Mouse (Mus musculus) intestine, embryonic 15.5 days (tissue): ENCODE measurements around the gene Scrt2. TPM values are rescaled to one million over a fixed set of nuclear protein-coding genes. Genes with fewer than 3 reads are reported as not detected.

Source experiments
- ATAC-seq: fragments of 200-750 bp; cut with Nextera tagmentation; 2 replicates; pipeline ENCODE4 v1.8.0; 2017; ENCODE audit warnings: moderate TSS enrichment, moderate library complexity
- H3K27ac ChIP-seq: fragments of 300-500 bp; sonication (generic); 2 replicates; pipeline ENCODE4 v1.5.1; 2015; ENCODE audit warnings: mild to moderate bottlenecking, inconsistent platforms
- H3K27me3 ChIP-seq: fragments of 300-500 bp; sonication (generic); replicated peaks from 2 replicates; pipeline ENCODE4 v1.6.1; 2015; ENCODE audit warnings: inconsistent platforms
- H3K36me3 ChIP-seq: fragments of 300-500 bp; sonication (generic); 2 replicates; pipeline ENCODE4 v1.6.1; 2015; ENCODE audit warnings: inconsistent platforms
- H3K4me1 ChIP-seq: fragments of 300-500 bp; sonication (generic); replicated peaks from 2 replicates; pipeline ENCODE4 v1.6.1; 2015; ENCODE audit warnings: inconsistent platforms
- H3K4me2 ChIP-seq: fragments of 300-500 bp; sonication (generic); replicated peaks from 2 replicates; pipeline ENCODE4 v1.6.1; 2015; ENCODE audit warnings: mild to moderate bottlenecking, inconsistent platforms
- H3K4me3 ChIP-seq: fragments of 300-500 bp; sonication (generic); replicated peaks from 2 replicates; pipeline ENCODE4 v1.5.1; 2015; ENCODE audit warnings: inconsistent platforms
- H3K9ac ChIP-seq: fragments of 300-500 bp; sonication (generic); 2 replicates; pipeline ENCODE4 v1.6.1; 2015; ENCODE audit warnings: inconsistent platforms
- H3K9me3 ChIP-seq: fragments of 300-500 bp; sonication (generic); 2 replicates; pipeline ENCODE4 v1.6.1; 2016; ENCODE audit warnings: inconsistent platforms
- WGBS: fragments of 180-500 bp; shearing (Covaris S2); methylation state at CpG from one replicate; pipeline ENCODE4 v1.1.7; 2015; 5-methylcytosine and 5-hydroxymethylcytosine counted together
- polyA plus RNA-seq: library from polyadenylated mRNA; unstranded; fragments of >200 nt; fragmentation: Nextera tagmentation; extraction: Ambion mirVana; gene quantifications from 2 replicates; pipeline ENCODE4 v1.2.1, GENCODE M21; 2015

Gene Scrt2
- polyA plus RNA-seq, 1 experiment from 2014 or later = 0.04 TPM

DNA sequence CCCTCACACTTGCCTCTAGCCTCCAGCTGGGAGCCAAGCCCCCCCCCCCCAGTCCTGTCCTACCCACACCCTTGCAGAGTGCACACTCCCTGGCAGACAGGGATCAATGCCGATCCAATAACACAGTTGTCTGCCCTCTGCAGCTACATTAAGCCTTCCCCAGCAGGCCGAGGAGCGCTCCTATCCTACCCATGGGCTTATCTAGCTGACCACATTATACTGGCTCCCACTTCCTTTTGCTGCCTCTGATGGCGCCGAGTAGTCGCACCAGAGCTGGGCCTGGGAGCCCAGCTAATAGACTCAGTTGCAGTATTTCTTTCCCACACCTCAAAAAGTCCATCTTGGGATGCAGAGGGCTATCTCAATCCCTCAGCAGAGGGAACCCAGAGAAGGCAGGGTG is 4.1 kb downstream of the Scrt2 start:
- no peak for ATAC-seq
- no peak overlapping the region for H3K4me2 ChIP-seq
- peaks cover 43% of the 10 kb centered on the region for H3K27me3 ChIP-seq
- H3K4me3 ChIP-seq = no peak overlapping the region
- WGBS = 73% methylated on average over 6 of the region's 6 CpGs
- H3K9me3 ChIP-seq = no peaks in the 10 kb centered on the region
- no peaks in the 10 kb centered on the region for H3K36me3 ChIP-seq
- H3K27ac ChIP-seq = no peak overlapping the region
- no peak overlapping the region for H3K9ac ChIP-seq
- peaks cover 10% of the 10 kb centered on the region for H3K4me1 ChIP-seq

DNA sequence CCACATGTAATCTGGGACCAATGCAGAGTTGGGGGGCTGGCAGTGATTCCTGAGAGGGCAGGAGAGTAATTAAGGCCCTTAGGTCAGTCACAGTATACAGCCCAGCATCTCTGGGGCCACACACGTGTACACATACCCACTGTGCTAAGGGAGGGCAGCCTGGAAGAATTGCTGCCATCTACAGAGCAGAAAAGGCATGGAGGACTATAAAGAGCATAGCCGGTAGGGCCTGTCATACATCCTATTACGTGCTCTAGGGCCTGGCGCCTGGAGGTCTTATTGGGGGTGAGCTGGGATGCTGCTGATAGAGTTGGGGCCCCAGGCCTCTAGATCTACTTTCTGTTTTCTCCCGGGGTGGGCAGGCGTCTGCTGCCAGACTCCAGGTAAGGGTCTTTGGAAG is 5.1 kb downstream of the Scrt2 start:
- Histone ChIP-seq H3K9ac (no peak overlapping the region), H3K4me3 (no peak overlapping the region), H3K36me3 (no peaks in the 10 kb centered on the region), H3K9me3 (no peaks in the 10 kb centered on the region), H3K27ac (no peak overlapping the region), H3K4me2 (no peak overlapping the region), H3K27me3 (peaks cover 47% of the 10 kb centered on the region), H3K4me1 (peaks cover 4% of the 10 kb centered on the region)
- ATAC-seq = no peak
- 79% methylated on average over 6 of the region's 6 CpGs for WGBS

DNA sequence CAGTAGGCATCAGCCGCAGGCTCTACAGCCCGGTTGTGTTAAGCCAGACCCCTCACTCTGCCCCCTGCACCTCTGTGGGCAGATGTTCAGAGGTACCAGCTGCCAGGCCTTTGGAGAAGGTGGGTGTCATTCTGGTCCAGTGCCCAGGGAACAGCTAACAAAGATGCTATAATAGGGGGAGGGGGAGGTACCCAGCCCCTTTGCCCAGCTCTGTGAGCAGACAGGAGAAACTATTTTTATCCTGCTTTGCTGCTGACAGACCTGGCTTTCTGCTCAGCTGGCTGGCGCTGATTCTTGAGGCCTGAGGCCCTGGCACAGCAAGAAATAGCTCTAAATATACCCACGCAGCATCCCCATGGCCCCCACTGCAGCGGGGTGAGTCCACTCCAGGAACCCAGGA is 5.8 kb downstream of the Scrt2 start:
- Histone ChIP-seq H3K9me3 (no peaks in the 10 kb centered on the region), H3K27me3 (peaks cover 46% of the 10 kb centered on the region), H3K9ac (no peak overlapping the region), H3K4me2 (no peak overlapping the region), H3K4me3 (no peak overlapping the region), H3K4me1 (peaks cover 1% of the 10 kb centered on the region), H3K27ac (no peak overlapping the region), H3K36me3 (no peaks in the 10 kb centered on the region)
- ATAC-seq = no peak
- 82% methylated on average over 5 of the region's 5 CpGs for WGBS

DNA sequence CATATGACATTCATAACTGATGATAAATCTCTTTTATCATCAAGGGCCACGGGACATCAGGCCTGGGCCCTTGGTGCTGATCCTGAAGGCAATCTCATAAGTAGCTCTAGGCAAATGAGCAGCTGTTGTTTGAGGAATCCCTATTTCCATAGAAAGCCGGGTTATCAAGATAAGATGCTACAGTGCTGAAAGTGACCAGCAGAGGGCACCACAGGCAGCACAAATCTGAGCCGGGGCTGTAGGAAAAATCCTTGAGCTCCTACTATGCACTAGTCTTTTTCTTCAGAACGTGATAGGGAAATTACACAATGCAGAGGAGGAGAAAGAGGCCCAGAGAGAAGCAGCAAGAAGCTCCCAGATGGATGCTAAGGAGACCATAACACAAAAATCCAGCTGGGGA is 7.7 kb downstream of the Scrt2 start:
- H3K4me1 ChIP-seq = peaks cover 10% of the 10 kb centered on the region
- no peaks in the 10 kb centered on the region for H3K36me3 ChIP-seq
- no peak for ATAC-seq
- H3K9me3 ChIP-seq = no peaks in the 10 kb centered on the region
- H3K4me2 ChIP-seq = no peak overlapping the region
- H3K9ac ChIP-seq = no peak overlapping the region
- no peak overlapping the region for H3K4me3 ChIP-seq
- 5% methylated on average over 4 of the region's 4 CpGs for WGBS
- H3K27me3 ChIP-seq = peaks cover 46% of the 10 kb centered on the region
- H3K27ac ChIP-seq = no peak overlapping the region

DNA sequence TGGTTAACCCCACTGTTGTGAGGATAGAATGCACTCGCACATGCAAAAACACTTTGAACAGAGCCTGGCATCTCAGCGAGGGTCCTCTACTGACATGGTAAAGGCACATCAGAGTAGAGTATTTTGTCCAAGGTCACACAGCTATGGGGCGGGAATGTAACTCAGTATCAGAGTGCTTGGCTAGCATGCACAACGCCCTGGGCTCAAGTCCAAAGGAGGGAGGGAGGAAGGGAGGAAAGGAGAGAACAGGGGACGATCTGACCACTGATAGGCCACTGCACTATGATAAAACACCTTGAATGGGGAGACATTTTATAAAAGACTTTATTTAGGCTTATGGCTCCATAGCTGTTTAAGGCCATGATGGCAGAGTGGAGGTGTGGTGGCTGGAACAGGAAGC is 8.3 kb downstream of the Scrt2 start:
- ATAC-seq = no peak
- peaks cover 46% of the 10 kb centered on the region for H3K27me3 ChIP-seq
- 76% methylated on average over 5 of the region's 5 CpGs for WGBS

DNA sequence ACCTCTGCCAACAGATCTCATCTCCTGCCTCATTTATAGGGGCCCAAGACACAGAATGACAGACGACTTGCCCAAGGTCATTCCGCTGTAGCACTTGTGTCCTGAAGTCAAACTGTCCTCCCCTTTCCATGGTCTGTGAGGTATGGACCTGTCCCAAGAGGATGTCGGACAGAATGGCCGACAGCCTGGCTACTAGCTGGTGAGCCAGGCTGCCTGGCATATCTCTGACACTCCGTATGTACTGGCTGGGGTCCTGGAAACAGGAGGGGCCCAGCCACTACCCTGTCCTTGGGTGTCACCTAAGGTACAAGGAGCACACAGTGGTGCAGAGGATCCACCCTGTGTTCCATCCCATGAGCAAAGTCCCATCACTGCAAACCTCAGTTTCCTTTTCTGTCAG is 9.2 kb downstream of the Scrt2 start:
- H3K4me1 ChIP-seq = peaks cover 17% of the 10 kb centered on the region
- H3K4me3 ChIP-seq = no peak overlapping the region
- H3K9ac ChIP-seq = no peak overlapping the region
- no peaks in the 10 kb centered on the region for H3K36me3 ChIP-seq
- 86% methylated on average over 5 of the region's 5 CpGs for WGBS
- no peak overlapping the region for H3K27ac ChIP-seq
- H3K27me3 ChIP-seq = peaks cover 54% of the 10 kb centered on the region
- no peaks in the 10 kb centered on the region for H3K9me3 ChIP-seq
- H3K4me2 ChIP-seq = no peak overlapping the region
- ATAC-seq = no peak

More for the DNA sequence above, 8.3 kb downstream of the Scrt2 start:
- no peak overlapping the region for H3K4me2 ChIP-seq
- H3K4me1 ChIP-seq = peaks cover 10% of the 10 kb centered on the region
- no peak overlapping the region for H3K4me3 ChIP-seq
- H3K9me3 ChIP-seq = no peaks in the 10 kb centered on the region
- H3K36me3 ChIP-seq = no peaks in the 10 kb centered on the region
- H3K9ac ChIP-seq = no peak overlapping the region
- no peak overlapping the region for H3K27ac ChIP-seq

DNA sequence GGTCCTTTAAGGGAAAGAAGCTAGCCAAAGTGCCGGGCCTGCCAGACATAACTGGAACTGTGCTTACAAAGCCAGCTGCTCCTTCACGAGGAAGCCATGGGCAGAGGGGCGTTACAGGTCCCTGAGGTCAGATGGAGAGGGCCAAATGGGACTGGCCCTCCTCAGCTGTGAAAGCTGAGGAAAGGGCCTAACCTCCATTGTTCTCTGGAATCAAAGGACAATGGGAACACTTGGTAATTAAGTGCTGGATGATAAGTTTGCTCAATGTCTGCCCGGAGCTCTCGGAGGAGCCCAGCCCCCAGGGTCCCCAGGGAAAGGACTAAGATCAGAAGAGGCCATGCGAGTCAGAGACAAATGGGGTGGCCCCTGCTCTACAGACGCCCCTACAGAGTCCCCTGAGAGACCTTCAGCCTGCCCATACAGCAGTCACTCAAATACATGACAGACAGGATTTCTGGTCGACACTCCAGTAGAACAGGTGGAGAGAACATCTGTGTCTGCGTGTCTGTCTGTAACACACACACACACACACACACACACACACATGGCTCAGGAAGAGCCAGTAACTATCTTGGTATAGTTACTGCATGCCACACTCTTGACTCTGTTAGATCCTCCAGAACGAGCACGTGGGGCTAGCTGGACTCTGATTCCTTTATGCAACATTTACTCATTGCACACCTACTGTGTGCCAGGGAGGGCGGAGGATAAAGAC is 10.2 kb downstream of the Scrt2 start:
- WGBS = 29% methylated on average over 12 of the region's 12 CpGs

DNA sequence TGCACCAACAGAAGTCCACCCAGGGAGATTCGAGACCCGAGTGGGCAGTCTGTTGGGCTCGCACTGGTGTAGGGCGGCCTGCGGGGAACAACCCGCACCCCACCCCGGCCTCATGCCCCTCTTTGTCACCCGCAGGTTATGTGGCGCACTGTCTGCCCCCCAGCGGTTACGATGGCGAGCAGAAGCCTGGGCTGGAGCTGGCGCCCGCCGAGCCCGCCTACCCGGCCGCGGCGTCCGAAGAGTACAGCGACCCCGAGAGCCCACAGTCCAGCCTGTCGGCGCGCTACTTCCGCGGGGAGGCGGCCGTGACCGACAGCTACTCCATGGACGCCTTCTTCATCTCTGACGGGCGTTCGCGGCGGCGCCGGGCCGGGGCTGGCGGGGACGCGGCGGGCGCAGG is 11.6 kb downstream of the Scrt2 start:
- Histone ChIP-seq H3K9ac (no peak overlapping the region), H3K4me2 (peak overlapping the region; percentile 72), H3K27ac (no peak overlapping the region), H3K36me3 (no peaks in the 10 kb centered on the region), H3K9me3 (no peaks in the 10 kb centered on the region), H3K4me3 (peak overlapping the region; percentile 40), H3K27me3 (peaks cover 64% of the 10 kb centered on the region), H3K4me1 (peaks cover 17% of the 10 kb centered on the region)
- ATAC-seq = 0 out of 2 replicates have a peak, but pooled peaks have one; percentile 22
- 2% methylated on average over 41 of the region's 45 CpGs for WGBS

More for the DNA sequence above, 10.2 kb downstream of the Scrt2 start:
- Histone ChIP-seq H3K36me3 (no peaks in the 10 kb centered on the region), H3K4me1 (peaks cover 17% of the 10 kb centered on the region), H3K27me3 (peaks cover 62% of the 10 kb centered on the region), H3K4me2 (no peak overlapping the region), H3K9ac (no peak overlapping the region), H3K9me3 (no peaks in the 10 kb centered on the region), H3K27ac (no peak overlapping the region), H3K4me3 (no peak overlapping the region)
- no peak for ATAC-seq

DNA sequence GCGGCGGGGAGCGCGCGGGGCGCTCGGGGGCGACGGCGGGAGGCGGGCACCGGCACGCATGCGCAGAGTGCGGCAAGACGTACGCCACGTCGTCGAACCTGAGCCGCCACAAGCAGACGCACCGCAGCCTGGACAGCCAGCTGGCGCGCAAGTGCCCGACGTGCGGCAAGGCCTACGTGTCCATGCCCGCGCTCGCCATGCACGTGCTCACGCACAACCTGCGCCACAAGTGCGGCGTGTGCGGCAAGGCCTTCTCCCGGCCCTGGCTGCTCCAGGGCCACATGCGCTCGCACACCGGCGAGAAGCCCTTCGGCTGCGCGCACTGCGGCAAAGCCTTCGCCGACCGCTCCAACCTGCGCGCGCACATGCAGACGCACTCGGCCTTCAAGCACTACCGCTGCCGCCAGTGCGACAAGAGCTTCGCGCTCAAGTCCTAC is 12.0 kb downstream of the Scrt2 start:
- Histone ChIP-seq H3K27me3 (peaks cover 64% of the 10 kb centered on the region), H3K36me3 (no peaks in the 10 kb centered on the region), H3K9me3 (no peaks in the 10 kb centered on the region), H3K27ac (no peak overlapping the region), H3K9ac (peak overlapping the region; percentile 14; the same call in 1 of the 2 replicates), H3K4me3 (peak overlapping the region; percentile 40), H3K4me1 (peaks cover 17% of the 10 kb centered on the region), H3K4me2 (peak overlapping the region; percentile 72)
- 2% methylated on average over 60 of the region's 60 CpGs for WGBS
- ATAC-seq = peak; percentile 44; the same call in 1 of the 2 replicates

DNA sequence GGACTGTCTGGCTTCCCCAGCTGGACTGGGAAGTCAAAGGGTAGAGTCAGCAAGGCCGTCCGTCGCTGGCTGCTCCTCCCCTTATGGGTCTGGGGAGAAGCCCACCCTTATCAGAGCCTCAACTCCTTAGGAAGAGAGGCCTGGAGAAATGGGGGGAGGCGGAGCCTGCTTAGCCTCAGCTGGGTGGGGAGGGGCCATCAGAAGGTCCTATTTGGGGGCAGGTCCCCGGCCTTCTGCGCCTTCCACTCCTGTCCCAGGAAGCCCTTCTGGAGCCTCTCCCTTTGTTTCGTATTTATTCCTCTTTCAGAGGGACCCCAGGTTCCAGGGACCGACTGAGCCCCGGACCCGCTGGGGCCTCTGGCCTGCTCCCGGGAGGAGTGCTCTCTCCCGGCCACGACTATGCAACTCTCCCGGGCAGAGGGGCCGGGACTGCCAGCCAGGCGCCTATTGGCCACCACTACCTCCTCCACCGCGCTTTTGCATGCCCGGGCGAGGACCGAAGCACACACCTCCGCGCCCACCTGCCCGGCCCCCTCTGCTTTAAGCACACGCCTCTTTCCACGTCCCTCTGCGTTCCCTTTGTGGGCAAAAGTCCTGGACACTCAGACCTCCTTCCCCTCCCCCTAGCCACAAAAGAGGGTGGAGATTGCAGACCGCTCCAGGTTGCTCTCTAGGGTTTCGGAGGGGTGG is 13.7 kb downstream of the Scrt2 start:
- Histone ChIP-seq H3K4me3 (peak overlapping the region; percentile 13; the same call in 1 of the 2 replicates), H3K4me1 (peaks cover 17% of the 10 kb centered on the region), H3K9me3 (no peaks in the 10 kb centered on the region), H3K36me3 (no peaks in the 10 kb centered on the region), H3K4me2 (peak overlapping the region; percentile 50), H3K27ac (no peak overlapping the region), H3K27me3 (peaks cover 62% of the 10 kb centered on the region), H3K9ac (no peak overlapping the region)
- WGBS = 7% methylated on average over 29 of the region's 29 CpGs
- peak; percentile 44; the same call in 1 of the 2 replicates for ATAC-seq

DNA sequence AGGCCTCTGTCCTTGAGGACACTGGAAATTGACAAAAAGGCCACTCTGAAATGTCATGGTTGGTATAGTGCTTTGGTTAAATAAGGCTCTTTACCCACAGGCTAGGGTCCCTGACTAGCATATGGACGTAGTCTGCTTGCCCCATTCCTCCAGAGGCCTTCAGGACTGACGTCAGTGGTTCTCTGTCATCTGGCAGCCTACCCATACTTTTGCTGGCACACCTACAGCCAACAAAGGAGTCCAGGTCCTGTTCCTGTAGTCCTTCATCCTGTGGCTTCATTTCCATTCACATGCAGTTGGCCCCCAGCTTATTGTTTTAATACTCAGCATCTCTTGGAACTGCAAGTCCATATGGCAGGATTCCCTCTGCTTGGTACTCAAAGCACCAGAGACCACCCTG is 15.6 kb downstream of the Scrt2 start:
- H3K27me3 ChIP-seq = peaks cover 43% of the 10 kb centered on the region
- H3K4me3 ChIP-seq = no peak overlapping the region
- 82% methylated on average over 2 of the region's 2 CpGs for WGBS
- peaks cover 17% of the 10 kb centered on the region for H3K4me1 ChIP-seq
- no peaks in the 10 kb centered on the region for H3K9me3 ChIP-seq
- H3K4me2 ChIP-seq = no peak overlapping the region
- ATAC-seq = no peak
- no peak overlapping the region for H3K27ac ChIP-seq
- H3K36me3 ChIP-seq = no peaks in the 10 kb centered on the region
- H3K9ac ChIP-seq = no peak overlapping the region

DNA sequence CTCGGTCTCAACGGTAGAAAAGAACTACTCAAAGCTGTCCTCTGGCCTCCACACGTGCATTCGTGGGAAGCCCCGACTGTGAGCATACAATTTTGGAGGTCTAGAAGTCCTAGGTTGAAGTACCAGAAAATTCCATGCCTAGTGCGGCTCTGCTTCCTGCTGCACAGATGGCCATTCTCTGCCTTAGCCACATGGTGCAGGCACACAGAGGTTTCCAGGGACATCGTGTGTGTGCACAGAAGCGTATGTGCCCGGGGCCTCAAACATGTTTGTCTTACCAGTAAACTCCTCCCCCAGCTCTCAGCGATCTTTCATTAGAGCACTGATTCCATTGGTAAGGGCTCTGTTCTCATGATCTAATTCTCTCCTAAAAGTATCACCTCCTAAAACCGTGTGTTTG is 16.6 kb downstream of the Scrt2 start:
- Histone ChIP-seq H3K9ac (no peak overlapping the region), H3K36me3 (no peaks in the 10 kb centered on the region), H3K4me2 (no peak overlapping the region), H3K4me3 (no peak overlapping the region), H3K27me3 (peaks cover 36% of the 10 kb centered on the region), H3K9me3 (no peaks in the 10 kb centered on the region), H3K27ac (no peak overlapping the region), H3K4me1 (peaks cover 15% of the 10 kb centered on the region)
- WGBS = 75% methylated on average over 11 of the region's 11 CpGs
- no peak for ATAC-seq
